Mouse (Mus musculus): ENCODE data around the gene Gm15517.

DNA sequence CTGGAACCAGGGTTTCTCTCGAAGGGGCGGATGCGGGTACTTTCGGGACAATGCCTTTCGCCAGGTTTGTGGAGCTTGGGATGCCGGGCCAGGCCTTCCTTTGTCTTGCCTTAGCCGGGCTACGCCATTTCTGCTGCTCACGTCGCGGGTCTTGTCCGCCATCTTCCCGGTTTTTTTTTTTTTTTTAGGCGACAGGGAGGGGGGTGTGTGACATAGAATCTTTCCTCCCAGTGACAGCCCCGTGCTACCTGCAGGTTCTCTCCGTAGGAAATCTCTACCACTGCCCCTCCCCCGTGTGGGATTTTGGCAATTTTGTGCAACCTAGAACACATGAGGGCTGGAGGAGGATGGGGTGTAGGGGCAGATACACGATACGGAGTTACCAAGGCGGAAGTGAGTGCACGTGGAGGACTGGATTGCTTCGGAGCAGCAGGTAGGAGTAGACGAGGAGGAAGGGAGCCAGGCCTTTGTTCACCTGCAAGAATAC, 14.2 kb upstream of the Gm15517 start:
- TF ChIP-seq SMC3 (IDR thresholded peaks at IDR 0.05; ENCODE audit: low read depth, low read length) (no peak), CTCF (IDR thresholded peaks at IDR 0.05 in 2 of 3, conservative IDR thresholded peaks at IDR 0.05 in 1 of 3; ENCODE audit: control insufficient read depth in 1 of 3, insufficient read depth in 1 of 3, low read depth in 2 of 3, low read length in 3 of 3, poor library complexity in 1 of 3, severe bottlenecking in 1 of 3) (no peak), MAFK (IDR thresholded peaks at IDR 0.05; ENCODE audit: borderline replicate concordance, low read depth, low read length) (no peak), POLR2A (IDR thresholded peaks at IDR 0.05; ENCODE audit: control insufficient read depth in 1 of 2, insufficient read depth in 1 of 2, low read depth in 1 of 2, low read length in 2 of 2, poor library complexity in 1 of 2) (no peak), ZNF384 (IDR thresholded peaks at IDR 0.05; ENCODE audit: low read depth, low read length) (peak; percentile 92), TAL1 (IDR thresholded peaks at IDR 0.05; ENCODE audit: low read length) (no peak), GABPA (IDR thresholded peaks at IDR 0.05; ENCODE audit: low read depth, low read length) (no peak), NRF1 (IDR thresholded peaks at IDR 0.05; ENCODE audit: insufficient read depth, low read depth, low read length, poor library complexity, severe bottlenecking) (no peak)

All from MEL (cell line).